Mouse (Mus musculus) frontal cortex, postnatal 10 days (tissue): ENCODE measurements around the gene Psap.
A peak's percentile ranks its signal among the peaks of the same experiment; 100 is the strongest.

Experiments used
- DNase-seq, 2 experiments: peaks; one replicate each; pipeline ENCODE4 v3.0.0; 2022; ENCODE audit warnings: low spot score in 2 of 2, mixed read lengths in 1 of 2

Psap gene

DNA sequence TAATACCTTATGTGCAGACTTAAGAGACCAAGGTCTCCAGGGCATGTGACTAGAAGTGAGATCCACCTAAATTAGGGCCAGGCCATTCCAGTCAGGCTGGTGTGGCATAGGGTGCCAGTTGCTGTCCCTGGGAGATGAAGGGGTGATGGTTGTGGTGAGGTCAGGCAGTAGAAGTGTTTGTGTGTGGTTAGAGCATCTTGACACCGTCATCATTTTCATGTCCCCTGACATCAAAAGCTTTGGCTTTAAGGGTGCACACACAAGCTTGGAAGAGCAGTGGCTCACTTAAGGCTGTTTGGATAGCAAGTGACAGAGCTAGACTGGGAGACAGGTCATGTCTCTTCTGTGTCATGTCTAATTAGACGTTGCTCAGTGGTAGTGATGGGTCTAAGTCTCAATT lies 10.3 kb downstream of the Psap start:
- no peak for DNase-seq

DNA sequence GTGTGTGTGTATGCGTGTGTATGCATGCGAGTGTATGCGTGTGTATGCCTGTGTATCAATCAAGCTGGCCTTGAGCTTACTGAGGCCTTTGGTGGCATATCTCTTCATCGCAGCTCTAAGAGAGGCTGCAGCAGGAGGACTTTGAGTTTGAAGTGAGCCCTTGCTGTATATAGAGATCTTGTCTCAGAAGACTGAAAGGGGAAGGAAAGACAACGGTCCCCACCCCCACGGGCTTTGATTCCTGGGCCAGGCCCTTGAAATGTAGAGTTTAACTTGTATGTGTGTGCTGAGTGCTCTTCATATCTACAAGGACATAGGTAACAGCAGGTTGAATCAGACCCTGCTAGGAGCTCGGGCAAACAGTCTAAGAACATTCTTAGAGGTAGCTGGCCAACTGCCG lies 11.8 kb downstream of the Psap start:
- no peak for DNase-seq

DNA sequence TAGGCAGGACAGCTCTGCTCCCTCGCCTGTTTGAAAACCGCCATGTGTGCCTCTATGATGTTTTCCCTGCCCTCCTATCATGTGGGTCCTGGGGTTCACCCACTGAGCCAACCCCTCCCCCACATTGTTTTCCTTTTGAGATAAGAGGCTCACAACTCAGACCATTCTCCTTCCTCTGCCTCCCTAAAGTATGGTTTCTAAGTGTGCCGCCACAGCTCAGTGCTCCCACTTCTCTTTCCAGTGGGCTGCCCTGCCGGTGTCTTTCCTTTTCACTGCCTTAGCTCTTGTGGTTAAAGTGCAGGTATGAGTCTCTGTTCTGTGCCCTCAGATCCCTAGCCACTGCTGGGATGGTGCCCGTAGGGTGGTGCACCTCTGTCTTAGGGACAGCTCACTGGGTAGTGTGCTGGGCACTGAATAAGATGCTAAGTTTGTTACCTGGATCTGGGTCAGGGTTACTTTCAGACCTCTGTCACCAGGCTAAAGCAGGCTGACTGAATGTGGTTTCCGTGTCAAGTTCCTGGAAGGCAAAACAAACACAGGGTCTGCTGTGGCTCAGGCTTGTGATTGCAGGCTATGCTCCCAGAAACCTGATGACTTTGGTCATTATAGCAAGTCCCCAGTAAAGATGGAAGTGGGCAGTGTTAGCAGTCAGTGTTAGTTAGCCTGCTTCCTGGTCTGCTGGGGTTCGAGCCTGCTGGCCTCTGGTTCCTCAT lies 12.8 kb downstream of the Psap start:
- no peak for DNase-seq

DNA sequence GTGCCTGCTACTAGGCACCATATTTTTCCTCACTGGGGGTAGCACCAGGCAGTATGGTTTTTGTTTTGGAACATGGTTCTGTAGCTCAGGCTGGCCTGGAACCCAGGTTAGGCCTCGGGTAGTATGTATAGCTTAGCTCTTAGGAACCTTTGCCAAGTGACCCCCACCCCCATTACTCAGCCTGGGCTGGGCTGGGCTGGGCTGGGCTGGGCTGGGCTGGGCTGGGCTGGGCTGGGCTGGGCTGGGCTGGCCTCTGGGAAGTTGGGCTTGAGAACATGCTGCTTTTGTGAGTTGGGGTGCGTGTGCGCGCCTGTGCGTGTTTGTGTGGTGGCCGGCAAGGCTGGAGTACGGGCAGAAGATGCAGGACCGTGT lies 13.3 kb downstream of the Psap start:
- DNase-seq, result no peak

DNA sequence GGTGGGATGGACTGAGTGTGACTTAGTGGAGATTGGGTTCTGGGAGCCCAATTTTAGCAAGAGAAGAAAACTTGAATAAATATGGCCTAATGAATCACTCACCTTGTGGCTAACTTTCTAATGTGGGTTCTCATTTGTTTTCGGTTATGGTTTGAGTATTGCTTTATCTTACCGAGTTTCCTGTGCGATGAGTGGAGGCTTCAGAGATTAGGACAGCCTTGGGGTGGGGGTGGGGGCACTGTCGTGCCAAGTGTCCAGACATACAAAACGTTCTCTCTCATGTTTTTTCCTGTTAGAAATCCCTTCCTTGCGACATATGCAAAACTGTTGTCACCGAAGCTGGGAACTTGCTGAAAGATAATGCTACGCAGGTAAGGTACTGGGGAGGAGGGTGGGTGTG lies 14.8 kb downstream of the Psap start:
- no peak for DNase-seq

DNA sequence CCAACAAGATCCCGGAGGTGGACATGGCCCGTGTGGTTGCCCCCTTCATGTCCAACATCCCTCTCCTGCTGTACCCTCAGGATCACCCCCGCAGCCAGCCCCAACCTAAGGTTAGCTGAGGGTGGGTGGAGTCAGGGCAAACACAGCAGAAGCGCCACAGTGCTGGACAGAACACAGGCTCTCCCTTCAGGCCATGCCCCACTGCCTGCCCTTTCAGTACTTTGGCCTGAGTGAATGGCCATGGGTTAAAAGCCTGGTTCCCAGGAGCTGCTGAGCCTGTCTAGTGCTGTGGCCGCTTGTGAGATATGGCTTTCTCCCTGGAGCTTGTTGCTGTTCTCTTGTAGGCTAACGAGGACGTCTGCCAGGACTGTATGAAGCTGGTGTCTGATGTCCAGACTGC lies 17.2 kb downstream of the Psap start:
- DNase-seq, result no peak

DNA sequence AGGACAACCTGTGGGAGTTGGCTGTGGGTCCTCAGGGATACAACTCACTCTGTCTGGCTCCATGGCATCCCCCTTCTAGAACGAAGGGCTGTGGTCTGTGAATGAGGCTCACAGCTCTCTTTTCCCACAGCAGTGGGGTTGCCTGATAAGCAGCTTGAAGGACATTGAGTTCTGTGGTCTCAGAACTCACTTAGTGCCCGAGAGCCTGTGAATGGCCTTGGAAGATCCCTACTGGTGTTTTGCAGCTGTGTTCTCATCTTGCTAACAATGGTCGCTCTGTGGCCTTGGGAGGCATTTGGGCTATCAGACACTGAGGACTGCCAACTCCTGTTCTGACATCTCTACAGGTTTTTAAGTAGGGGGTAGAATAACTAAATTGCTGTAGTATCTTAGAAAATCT lies 17.9 kb downstream of the Psap start:
- no peak for DNase-seq

DNA sequence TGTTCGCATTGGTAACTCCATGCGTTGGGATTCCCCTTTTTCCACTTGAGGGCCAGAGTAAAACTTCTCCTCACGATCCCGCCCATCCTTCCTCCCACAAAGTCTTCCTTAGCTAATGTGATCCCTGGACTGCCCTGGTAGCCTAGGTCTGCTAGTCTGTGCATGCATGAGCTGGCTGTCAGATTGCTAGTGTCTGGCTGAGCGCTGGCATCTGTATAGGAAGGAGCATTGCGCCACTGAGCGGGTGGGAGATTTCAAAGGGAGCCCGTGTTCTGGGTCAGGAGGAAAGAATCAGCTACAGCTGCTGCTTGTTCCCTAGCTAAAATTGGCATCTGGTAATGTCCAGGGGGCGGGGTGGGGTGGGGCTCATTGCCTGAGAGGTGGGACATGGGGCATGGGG lies 18.6 kb downstream of the Psap start:
- no peak for DNase-seq

DNA sequence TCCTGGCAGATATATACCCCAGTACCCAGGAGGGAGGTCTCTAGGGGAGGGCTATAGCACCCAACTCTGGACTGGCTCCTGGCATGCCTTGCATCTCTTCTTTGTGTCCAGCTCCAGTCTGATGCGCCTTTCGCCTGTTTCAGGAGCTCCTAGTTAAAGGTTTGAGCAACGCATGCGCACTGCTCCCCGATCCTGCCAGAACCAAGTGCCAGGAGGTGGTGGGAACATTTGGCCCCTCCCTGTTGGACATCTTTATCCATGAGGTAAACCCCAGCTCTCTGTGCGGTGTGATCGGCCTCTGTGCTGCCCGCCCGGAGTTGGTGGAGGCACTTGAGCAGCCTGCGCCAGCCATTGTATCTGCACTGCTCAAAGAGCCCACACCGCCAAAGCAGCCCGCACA lies 22.2 kb downstream of the Psap start:
- DNase-seq, result peak in 1 of 2 experiments; percentile 4

DNA sequence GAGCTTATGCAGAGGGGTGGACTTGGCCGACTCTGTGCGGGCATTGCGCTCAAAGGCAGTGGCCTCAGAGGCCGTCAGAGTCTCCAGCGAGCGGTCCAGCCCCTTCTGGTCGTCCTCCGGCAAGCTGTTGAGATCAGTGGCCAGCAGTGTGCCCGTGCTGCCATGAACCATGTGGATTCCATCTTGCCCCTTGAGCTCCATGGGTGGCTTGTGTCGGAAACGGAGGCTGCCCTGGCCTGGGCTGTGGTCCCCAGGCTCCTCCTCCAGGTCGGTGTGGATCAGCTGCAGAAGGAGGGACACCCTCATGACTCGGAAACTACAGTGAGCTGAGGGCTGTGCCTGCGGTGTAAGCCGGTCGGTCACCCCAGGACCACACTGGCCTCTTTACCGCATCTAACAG lies 26.0 kb downstream of the Psap start:
- no peak for DNase-seq

DNA sequence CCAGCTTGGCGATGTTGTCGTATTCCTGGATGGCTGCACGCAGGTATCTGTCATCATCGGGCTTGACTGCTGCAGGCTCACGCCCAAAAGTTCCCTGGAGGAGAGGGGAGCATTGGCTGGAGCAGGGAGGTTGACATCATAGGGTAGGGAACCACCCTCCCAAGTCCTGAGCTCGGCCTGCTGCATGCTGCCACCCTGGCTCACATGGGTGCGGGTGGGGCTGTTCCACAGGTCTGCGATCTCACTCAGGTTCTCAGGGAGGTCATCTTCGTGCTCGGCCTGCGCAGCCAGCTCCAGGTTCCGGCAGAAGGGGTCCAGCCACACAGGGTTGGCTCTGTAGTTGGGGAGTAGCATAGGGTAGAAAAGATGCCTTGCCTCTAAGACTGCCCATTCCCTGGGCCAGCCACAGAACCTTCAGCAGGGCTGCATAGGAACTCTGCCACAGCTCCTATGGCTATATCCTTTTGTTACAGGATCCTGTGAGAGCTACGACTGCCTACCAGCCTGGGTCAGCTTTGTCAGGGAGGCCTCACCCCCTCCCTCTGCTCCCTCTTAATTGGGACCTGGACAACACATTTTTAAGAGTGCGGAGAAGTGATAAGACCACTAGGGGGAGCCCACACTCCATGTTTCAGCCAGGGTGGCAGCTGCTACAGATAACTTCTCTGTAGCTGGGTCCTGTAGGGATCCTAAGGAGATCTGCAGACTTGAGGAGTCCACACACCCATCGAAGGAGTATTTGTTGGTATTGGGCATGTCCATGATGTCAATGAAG lies 27.6 kb downstream of the Psap start:
- DNase-seq, result peak in 1 of 2 experiments; percentile 78

DNA sequence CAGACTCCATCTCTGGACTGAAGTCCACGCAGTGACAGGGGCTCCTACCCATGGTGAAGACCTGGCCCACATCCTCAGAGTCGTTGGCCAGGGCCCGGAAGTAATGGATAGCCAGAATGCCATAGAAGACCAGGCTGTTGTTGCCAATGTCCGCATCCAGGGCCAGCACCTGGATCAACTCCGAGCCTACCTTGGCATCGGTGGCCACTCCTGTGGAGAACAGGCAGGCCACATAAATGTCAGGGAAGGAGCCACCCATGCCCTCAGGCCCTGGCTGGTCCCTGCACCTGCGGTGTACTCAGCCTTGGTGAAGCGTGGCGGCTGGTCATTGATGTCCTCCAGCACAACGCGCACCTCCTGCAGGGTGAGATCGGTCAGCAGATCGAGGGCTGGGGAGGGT lies 33.2 kb downstream of the Psap start:
- no peak for DNase-seq

DNA sequence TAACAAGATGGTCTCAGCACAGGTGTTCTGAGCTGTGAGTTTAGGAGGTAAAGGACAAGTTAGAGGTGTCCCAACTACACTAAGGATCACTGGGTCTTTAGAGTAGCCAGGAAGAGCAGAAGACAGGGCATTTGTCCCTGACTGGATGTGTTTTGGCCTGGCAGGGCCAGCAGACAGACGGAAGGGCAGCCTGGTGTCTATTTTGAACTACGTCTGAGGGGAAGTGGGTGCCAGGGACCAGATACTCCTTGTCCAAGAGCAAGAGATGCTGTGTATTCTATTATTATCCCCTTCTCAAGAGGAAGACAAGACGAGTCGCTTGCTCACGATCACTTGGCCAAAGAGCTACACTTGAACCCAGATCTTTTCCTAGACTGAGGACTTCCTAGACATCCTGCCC lies 36.2 kb downstream of the Psap start:
- no peak for DNase-seq

DNA sequence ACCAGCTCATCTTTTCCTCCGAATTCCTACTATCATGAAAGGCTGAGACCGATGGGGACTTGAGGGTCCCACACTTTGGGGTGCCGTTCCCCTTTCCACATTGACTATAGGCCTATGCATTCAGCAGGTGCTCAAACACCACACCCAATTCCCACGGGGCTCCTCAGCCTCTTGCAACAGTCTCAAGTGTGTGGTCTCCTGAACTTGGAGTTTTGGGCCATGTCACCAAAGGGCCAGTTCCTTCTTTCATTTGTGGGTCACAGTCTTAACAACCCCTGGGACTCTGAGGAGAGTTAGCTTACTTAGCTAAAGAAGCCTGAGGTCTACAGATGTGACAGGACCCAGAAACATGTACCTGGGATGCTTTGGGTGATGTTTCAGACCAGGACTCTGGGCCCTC lies 38.7 kb downstream of the Psap start:
- no peak for DNase-seq

DNA sequence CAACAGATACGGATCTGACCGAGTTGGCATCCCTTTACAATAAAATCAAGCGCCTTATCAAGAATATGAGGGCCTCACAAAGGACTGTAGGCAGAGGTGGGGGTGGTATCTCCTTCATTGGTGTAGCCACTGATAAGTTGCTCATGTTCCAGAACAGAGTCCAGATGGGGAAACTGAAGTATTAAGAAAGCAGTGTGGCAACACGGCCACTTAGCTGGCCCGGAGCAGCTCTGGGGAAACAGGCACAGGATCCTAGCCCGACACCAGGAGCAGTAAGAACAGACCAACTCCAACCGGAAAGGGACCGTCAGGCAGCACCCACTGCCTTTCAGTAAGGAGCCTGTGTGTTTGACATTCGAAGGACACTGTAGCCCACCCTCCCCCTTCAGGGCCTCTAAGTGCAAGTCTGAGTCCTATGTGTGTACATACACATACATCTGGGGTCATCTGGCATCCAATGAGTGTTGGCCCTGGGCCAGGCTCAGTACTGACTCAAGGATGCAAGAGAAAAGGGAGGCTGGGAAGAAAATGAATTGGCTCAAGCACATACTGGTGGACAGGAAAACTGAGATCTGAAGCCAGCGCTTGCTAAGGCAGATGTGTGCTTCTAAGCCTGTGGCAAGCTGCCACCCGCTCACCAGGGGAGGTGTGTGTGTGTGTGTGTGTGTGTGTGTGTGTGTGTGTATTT lies 51.7 kb downstream of the Psap start:
- no peak for DNase-seq

DNA sequence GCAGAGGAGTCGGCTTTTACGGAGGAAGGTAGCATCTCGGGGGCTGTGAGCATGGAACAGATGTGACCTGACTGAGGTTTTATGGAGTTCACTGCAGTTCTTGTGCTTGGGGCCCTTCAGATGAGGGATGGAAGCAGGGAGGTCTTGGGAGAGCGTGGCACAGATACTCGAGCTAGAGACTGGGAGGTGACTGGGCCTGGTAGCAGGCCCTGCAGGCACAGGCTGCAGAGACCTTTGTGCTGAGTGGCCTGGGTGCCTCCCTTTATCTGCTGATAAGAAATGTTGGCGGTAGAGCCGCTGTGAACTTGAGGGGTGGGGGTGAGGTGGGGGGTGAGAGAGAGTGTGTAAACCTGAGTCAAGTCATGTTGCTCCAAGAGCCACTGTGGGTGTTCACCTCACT lies 57.2 kb downstream of the Psap start:
- DNase-seq, result no peak

DNA sequence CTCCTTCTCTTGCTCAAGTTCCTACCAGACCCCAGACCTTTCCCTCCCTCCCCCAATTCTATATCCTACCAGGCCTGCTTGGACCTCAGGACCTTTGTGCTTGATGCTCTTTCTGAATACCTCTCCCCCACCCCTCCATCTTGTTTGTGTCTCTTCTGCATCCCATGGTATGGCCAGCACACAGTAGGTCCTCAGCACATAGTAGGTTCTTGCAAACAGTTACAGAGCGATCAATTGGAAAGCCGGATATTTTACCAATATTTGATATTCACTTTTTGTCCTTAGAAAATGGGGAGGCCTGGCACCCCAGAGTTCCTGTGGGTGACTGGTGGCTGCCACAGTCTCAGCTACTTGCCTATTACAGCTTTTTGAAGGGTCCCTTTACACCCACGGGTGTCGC lies 57.6 kb downstream of the Psap start:
- no peak for DNase-seq

DNA sequence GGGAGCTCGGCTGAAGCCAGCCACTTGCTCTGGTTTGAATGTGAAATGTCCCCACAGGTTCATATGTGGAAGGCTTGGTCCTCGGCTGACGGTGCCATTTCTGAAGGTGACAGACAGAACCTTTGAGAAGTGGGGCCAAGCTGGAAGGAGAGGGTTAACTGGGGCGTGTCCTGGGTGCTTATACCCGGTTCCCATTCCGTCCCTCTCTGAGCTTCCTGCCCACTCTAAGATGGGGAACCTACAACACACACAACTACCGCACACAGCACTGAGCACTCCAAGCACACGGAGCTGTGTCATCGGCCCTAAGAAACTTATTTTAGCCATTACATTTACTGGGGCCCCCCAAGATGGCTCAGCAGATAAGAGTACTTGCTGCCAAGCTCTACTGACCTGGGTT lies 64.1 kb downstream of the Psap start:
- no peak for DNase-seq

DNA sequence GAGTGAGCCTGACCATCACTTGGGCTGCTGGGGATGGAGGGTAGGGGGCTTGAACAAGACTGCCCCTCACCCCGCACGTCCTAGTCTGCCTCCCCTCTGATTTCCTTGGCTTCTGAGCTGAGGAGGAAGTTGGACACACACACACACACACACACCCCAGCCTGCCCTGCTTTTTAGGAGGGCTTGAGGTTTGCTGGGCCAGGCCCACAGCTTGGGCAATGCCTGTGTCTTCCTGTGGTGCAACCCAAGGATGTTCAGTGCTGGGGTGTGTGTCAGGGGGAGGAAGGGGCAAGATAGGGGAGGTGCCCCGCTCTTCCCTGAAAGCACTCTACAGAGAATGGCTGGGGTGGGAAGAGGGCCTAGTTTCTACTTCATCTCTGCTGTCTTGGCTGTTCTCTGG lies 66.7 kb downstream of the Psap start:
- no peak for DNase-seq

DNA sequence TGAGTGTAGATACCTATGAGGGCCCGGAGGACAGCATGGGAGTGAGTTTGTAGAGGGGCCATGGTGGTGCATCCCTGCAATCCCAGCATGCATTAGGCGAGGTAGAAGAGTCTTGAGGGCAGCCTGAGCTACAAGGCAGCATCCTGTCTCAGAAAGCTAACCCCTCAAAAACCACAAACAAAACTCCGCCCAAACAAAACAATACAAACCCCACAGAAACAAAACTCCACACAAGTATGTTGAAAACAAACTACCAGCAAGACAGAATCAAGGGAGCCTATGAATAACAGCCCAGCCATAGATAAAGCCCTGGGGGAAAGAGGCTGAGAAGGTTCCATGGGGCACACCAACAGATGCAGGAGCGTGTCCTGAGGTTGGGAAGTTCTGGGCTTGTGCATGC lies 68.6 kb downstream of the Psap start:
- no peak for DNase-seq

DNA sequence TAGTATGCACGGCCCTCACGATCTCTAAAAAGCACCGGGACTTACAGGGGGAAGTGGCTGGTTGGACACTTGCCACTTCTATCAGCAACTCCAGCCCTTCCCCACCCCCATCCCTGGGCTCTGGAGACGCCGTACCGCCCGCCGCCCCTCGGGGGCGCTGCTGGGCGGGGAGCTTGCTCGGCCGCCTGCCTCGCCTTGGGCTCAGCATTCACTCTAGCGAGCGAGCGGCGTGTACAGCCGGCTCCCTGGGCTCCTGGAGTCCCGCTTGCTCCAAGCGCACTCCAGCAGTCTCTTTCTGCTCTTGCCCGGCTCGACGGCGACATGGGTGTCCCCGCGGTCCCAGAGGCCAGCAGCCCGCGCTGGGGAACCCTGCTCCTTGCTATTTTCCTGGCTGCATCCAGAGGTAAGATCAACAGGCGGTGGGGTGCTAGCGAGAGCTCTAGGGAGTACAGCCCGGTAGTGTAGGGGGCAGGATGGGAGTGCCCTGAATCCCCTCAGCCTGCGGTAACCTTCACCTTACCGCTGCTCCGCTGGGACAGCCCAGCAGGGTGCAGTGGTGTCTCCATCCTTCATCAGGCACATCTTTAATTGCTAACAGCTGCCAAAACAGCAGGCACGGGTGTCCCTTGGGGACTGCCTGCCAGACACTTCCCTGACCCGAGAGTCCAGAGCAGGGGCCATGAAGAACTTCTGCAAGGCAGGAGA lies 69.4 kb downstream of the Psap start, which contains the start of gene Vsir:
Gene Vsir (plus strand): TSS at position 151 of the 705 bp plus-strand sequence.
- DNase-seq, result peak; percentile 59 to 71
